Mouse (Mus musculus) lung, postnatal 0 days (tissue): ENCODE measurements at regions not wholly inside any gene's neighbourhood (a gene's known extent, or its start where the extent isn't known, plus 50 kb on each side); places are given as distances from the start of the nearest gene placed in this dataset.

Experiments
- ATAC-seq: fragments of 200-750 bp; cut with Nextera tagmentation; 2 replicates; pipeline ENCODE4 v1.8.0; 2017; ENCODE audit warnings: moderate library complexity
- DNase-seq: peaks from one replicate; pipeline ENCODE4 v3.0.0-alpha.2; 2016; ENCODE audit warnings: low spot score
- H3K27ac ChIP-seq: fragments of 300-500 bp; sonication (generic); 2 replicates; pipeline ENCODE4 v1.5.1; 2014; ENCODE audit warnings: antibody characterized with exemption, mild to moderate bottlenecking, low read length, mixed read lengths
- H3K27me3 ChIP-seq: fragments of 300-500 bp; sonication (generic); replicated peaks from 2 replicates; pipeline ENCODE4 v1.6.1; 2014; ENCODE audit warnings: low read length, mixed read lengths; ENCODE audit not compliant: insufficient read depth
- H3K36me3 ChIP-seq: fragments of 300-500 bp; sonication (generic); 2 replicates; pipeline ENCODE4 v1.6.1; 2014; ENCODE audit warnings: low read length, mixed read lengths; ENCODE audit not compliant: insufficient read depth
- H3K4me1 ChIP-seq: fragments of 300-500 bp; sonication (generic); 2 replicates; pipeline ENCODE4 v1.6.1; 2014; ENCODE audit warnings: antibody characterized with exemption, low read depth, low read length, mixed read lengths; ENCODE audit not compliant: insufficient read depth
- H3K4me2 ChIP-seq: fragments of 300-500 bp; sonication (generic); replicated peaks from 2 replicates; pipeline ENCODE4 v1.6.1; 2014; ENCODE audit warnings: low read depth, mild to moderate bottlenecking, low read length, moderate library complexity, mixed read lengths
- H3K4me3 ChIP-seq: fragments of 300-500 bp; sonication (generic); 2 replicates; pipeline ENCODE4 v1.5.1; 2014; ENCODE audit warnings: low read depth, low read length
- H3K9ac ChIP-seq: fragments of 300-500 bp; sonication (generic); replicated peaks from 2 replicates; pipeline ENCODE4 v1.6.1; 2014; ENCODE audit warnings: low read depth, mild to moderate bottlenecking
- H3K9me3 ChIP-seq: fragments of 300-500 bp; sonication (generic); 2 replicates; pipeline ENCODE4 v1.6.1; 2016; ENCODE audit warnings: low read length, mixed read lengths
- CTCF ChIP-seq: IDR thresholded peaks from 2 replicates; pipeline ENCODE4 v1.5.1; 2016; ENCODE audit warnings: antibody characterized with exemption, mild to moderate bottlenecking
- EP300 ChIP-seq: IDR thresholded peaks from 2 replicates; pipeline ENCODE4 v1.6.1; 2016; ENCODE audit warnings: antibody characterized with exemption, mild to moderate bottlenecking, control low read depth
- WGBS: fragments of 180-500 bp; shearing (Covaris S2); extraction: QIAGEN DNeasy Blood & Tissue Kit; methylation state at CpG from one replicate; pipeline ENCODE4 v1.1.7; 2014; 5-methylcytosine and 5-hydroxymethylcytosine counted together

GRCm38 (mm10) chr14:45797320-45797696, 139.4 kb upstream of the Ddhd1 start:
- WGBS = 80% methylated on average over 4 of the region's 4 CpGs

DNA sequence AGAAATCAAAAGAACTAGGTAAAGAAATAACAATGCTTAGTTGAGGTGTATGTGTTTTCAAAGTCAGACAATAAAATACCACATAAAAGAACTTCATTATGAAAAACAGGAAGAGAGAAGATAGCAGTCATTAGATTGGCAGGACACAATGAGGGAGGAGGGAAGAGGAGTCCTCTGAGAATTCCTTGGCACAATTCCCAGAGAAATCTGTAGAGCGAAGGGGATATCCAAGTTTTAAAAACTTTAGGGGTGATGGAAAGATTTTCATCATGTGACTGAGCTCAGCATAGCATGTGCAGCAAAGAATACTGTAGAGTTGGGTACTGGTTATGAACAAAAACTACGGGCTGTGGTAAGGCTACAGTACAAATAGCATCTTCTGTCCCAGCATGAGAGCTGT, 141.3 kb upstream of the Ddhd1 start:
- Histone ChIP-seq H3K9me3 (peaks cover 5% of the 10 kb centered on the region; the same call in 1 of the 2 replicates), H3K4me3 (no peak overlapping the region), H3K9ac (no peak overlapping the region), H3K36me3 (no peaks in the 10 kb centered on the region), H3K4me1 (no peaks in the 10 kb centered on the region), H3K27ac (no peak overlapping the region), H3K27me3 (no peaks in the 10 kb centered on the region), H3K4me2 (no peak overlapping the region)
- WGBS = 49% methylated on average over 2 of the region's 2 CpGs
- ATAC-seq (no peak), DNase-seq (peak; percentile 26)
- TF ChIP-seq CTCF (no peak), EP300 (no peak)

More at GRCm38 (mm10) chr14:45797320-45797696, 139.4 kb upstream of the Ddhd1 start:
- H3K4me1 ChIP-seq = no peaks in the 10 kb centered on the region
- H3K27me3 ChIP-seq = no peaks in the 10 kb centered on the region
- H3K36me3 ChIP-seq = no peaks in the 10 kb centered on the region
- H3K4me3 ChIP-seq = no peak overlapping the region
- no peak overlapping the region for H3K4me2 ChIP-seq
- peaks cover 5% of the 10 kb centered on the region; the same call in 1 of the 2 replicates for H3K9me3 ChIP-seq
- H3K9ac ChIP-seq = no peak overlapping the region
- DNase-seq (no peak), ATAC-seq (no peak)
- TF ChIP-seq EP300 = no peak
- no peak for TF ChIP-seq CTCF
- H3K27ac ChIP-seq = peak overlapping the region; percentile 47

GRCm38 (mm10) chr14:45805950-45806349, 148.0 kb upstream of the Ddhd1 start:
- Histone ChIP-seq H3K27me3 (no peaks in the 10 kb centered on the region), H3K9me3 (no peaks in the 10 kb centered on the region), H3K4me3 (no peak overlapping the region), H3K4me1 (no peaks in the 10 kb centered on the region), H3K4me2 (no peak overlapping the region), H3K27ac (no peak overlapping the region), H3K36me3 (no peaks in the 10 kb centered on the region), H3K9ac (no peak overlapping the region)
- TF ChIP-seq EP300 (no peak), CTCF (no peak)
- ATAC-seq (no peak), DNase-seq (no peak)
- WGBS = 90% methylated on average over 3 of the region's 3 CpGs

DNA sequence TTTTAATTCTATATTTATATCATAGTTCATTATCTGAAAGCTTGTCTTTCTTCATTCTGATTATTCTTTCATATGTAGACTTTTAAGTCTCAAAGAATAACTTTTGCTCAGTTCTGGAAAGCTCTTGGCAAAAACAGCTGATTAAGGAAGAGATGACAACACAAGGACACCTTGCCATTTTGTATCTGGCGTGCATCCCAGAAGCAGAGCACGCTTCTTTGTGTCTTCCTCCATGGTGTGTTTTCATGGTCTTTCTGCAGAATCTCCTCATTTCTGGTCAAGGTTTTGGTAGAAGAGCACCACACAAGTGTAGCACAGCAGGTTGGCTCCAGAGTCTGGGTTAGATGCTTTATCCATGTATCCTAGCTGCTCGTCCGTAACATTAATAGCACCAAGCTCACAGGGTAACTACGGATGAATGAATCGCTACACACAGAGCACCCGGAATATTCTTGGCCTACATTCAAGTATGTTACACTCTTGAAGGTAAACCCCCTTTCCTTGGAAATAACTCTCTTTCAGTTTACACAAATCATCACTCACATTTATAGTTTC, 148.9 kb upstream of the Ddhd1 start:
- Histone ChIP-seq H3K27me3 (no peaks in the 10 kb centered on the region), H3K9ac (no peak overlapping the region), H3K4me2 (no peak overlapping the region), H3K4me3 (no peak overlapping the region), H3K36me3 (no peaks in the 10 kb centered on the region), H3K27ac (no peak overlapping the region), H3K9me3 (no peaks in the 10 kb centered on the region), H3K4me1 (no peaks in the 10 kb centered on the region)
- TF ChIP-seq CTCF (no peak), EP300 (no peak)
- DNase-seq = no peak
- 47% methylated on average over 7 of the region's 7 CpGs for WGBS
- no peak for ATAC-seq

GRCm38 (mm10) chr14:45807767-45808166, 149.8 kb upstream of the Ddhd1 start:
- ATAC-seq (no peak), DNase-seq (no peak)
- no peak overlapping the region for H3K9ac ChIP-seq
- no peak overlapping the region for H3K27ac ChIP-seq
- H3K9me3 ChIP-seq = no peaks in the 10 kb centered on the region
- no peak overlapping the region for H3K4me2 ChIP-seq
- no peaks in the 10 kb centered on the region for H3K27me3 ChIP-seq
- no peak overlapping the region for H3K4me3 ChIP-seq
- TF ChIP-seq CTCF (no peak), EP300 (no peak)
- WGBS = 87% methylated on average over 7 of the region's 7 CpGs
- no peaks in the 10 kb centered on the region for H3K36me3 ChIP-seq
- no peaks in the 10 kb centered on the region for H3K4me1 ChIP-seq

DNA sequence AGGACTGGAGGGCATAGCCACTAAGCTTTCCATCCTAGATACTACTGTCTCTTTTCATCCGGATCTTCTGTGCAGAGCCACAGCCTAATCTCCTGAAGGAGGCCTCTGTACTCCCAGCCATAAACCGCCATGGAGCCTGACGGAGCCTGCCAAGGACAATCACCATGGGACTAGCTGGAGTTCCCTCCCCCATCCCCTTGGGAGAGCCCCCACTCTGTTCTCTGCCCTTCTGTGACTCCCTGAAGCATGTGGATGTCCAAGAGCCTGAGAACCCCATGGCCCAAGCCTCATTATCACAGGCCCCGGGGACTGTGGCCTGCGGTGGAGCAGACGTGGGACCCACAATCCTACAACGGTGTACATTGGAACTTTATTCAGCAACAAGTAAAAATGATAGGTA, 151.5 kb upstream of the Ddhd1 start:
- no peak for DNase-seq
- Histone ChIP-seq H3K9me3 (no peaks in the 10 kb centered on the region), H3K27me3 (no peaks in the 10 kb centered on the region), H3K4me2 (no peak overlapping the region), H3K4me3 (no peak overlapping the region), H3K36me3 (no peaks in the 10 kb centered on the region), H3K9ac (no peak overlapping the region), H3K4me1 (no peaks in the 10 kb centered on the region), H3K27ac (no peak overlapping the region)
- ATAC-seq = no peak
- TF ChIP-seq EP300 (no peak), CTCF (no peak)
- WGBS = 87% methylated on average over 7 of the region's 7 CpGs

DNA sequence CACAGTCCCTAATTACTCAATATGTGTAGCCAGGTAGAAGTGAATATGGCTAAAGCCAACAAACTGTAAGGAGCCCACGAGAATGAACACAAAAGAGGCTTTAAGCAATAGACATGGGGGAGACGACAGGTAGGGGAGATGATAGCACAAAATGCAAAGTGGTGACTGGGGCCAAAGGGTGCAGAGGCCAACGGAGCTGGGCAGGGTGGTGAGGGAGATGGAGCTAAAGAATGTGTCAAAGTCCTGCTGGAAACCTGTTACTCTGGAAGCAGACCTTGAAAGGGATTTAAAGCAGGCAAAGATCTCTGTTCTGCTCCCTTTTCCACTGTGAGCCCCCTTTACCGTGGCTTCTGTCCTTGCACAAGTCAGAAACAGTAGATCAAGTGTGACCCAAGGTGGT, 152.2 kb upstream of the Ddhd1 start:
- Histone ChIP-seq H3K27me3 (no peaks in the 10 kb centered on the region), H3K9ac (no peak overlapping the region), H3K27ac (no peak overlapping the region), H3K4me2 (no peak overlapping the region), H3K9me3 (no peaks in the 10 kb centered on the region), H3K4me1 (no peaks in the 10 kb centered on the region), H3K4me3 (no peak overlapping the region), H3K36me3 (no peaks in the 10 kb centered on the region)
- ATAC-seq = no peak
- 52% methylated on average over 4 of the region's 4 CpGs for WGBS
- TF ChIP-seq EP300 = no peak
- TF ChIP-seq CTCF = no peak
- no peak for DNase-seq
